Mouse (Mus musculus) small intestine, adult 10 weeks (tissue): Measurements from ENCODE around the gene Rps15. TPM values are rescaled to one million over a fixed set of nuclear protein-coding genes. Genes with fewer than 3 reads are reported as not detected.

Source experiments
- polyA plus RNA-seq: library from polyadenylated mRNA; stranded (reverse); fragments of 350-450 nt; fragmentation: Illumina TruSeq; extraction: RNeasy Lipid Tissue Mini Kit (QIAGEN cat#74804); gene quantifications from one replicate; pipeline ENCODE4 v1.2.3, GENCODE M21; 2014; ENCODE audit warnings: low replicate concordance

Rps15 gene
- 1.6 TPM for polyA plus RNA-seq

DNA sequence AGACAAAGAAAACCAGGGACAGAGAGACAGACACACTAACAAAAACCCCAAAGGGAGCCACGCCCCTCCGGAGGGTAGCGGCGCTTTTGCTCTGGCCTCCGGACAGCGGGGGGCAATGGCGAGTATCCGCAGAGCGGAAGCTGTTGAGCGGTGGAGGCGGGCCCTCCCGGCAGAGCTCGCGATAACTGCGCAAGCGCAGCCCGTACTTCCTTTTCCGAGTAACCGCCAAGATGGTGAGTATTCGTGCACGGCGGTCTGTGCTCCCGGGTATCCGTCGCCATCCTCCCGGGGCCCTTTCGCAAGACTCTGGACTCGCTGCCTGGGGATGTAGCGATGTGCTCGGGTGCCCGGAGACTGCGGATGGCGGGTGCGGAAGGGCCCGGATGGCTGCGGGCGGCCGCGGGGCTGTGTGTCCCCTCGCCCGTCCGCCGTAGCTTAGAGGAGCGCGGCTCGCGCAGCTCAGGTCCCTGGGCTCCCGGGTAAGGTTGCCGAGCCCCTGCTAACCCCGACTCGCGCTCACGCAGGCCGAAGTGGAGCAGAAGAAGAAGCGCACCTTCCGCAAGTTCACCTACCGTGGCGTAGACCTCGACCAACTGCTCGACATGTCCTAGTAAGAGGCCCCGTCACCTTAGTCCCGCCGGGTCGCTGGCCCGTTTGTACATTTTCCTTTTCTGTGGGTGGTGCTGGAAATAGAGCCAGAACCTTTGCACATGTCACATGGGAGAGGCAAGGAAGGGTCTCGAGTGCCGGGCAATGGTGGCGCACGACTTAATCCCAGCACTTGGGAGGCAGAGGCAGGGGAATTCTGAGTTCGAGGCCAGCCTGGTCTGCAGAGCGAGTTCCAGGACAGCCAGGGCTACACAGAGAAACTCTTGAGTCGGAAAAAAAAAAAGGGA, at the start of gene Rps15:
Gene Rps15 (plus strand): TSS at position 203 of the 896 bp plus-strand sequence.

GRCm38 (mm10) chr10:80248971-80249640, 43.1 kb upstream of the Rps15 start, which contains the start of gene Ndufs7:
TSS of gene Ndufs7 (plus strand) at chr10:80249121.

DNA sequence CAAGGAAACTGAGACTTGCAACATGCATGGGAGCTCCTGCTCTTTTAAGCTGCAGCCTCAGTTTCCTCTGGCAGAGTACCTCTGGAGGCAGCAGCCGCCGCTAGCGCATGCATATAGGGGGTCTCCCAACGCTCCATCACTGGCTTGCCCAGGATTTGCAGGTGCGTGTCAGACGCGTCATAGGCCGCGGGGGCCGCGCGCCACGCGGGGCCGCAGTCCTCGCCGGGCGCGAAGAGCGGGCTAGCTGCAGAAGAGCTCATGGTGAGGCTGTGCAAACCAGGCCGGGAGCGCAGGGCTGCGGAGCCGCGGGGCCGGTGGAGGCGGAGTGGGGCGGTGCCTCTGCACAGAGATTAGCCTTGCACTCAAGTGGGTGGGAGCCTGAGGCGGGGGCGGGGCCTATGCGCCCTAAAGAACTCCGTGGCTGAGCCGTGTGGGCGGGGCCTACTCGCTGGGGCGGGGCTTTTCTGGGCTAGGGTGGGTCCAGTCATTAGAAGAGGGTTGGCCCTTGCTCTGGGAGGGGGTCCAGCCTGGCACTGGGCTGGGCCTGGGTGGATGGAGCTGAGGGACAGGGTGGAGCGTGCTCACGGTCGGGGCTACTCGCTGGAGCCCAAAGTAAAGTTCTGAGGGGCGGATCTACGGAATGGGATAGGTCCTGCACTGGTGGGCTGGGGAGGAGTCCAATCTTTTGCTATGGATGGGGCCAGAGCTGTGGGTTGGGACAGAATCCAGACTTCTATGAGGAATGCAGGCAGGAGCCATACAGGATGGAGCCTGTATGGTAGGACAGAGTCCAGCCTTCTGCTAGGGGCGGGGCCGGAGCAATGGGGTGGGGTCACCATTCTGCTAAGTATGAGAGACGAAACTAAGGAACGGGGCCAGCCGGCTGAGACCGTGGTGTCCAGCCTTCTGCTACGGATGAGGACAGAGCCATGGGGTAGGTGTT, 31.3 kb upstream of the Rps15 start, which contains the start of the genes Gamt and Dazap1:
Gene Gamt (minus strand): TSS at position 371 of the 943 bp plus-strand sequence.
Gene Dazap1 (plus strand): TSS at position 845 of the 943 bp plus-strand sequence.

DNA sequence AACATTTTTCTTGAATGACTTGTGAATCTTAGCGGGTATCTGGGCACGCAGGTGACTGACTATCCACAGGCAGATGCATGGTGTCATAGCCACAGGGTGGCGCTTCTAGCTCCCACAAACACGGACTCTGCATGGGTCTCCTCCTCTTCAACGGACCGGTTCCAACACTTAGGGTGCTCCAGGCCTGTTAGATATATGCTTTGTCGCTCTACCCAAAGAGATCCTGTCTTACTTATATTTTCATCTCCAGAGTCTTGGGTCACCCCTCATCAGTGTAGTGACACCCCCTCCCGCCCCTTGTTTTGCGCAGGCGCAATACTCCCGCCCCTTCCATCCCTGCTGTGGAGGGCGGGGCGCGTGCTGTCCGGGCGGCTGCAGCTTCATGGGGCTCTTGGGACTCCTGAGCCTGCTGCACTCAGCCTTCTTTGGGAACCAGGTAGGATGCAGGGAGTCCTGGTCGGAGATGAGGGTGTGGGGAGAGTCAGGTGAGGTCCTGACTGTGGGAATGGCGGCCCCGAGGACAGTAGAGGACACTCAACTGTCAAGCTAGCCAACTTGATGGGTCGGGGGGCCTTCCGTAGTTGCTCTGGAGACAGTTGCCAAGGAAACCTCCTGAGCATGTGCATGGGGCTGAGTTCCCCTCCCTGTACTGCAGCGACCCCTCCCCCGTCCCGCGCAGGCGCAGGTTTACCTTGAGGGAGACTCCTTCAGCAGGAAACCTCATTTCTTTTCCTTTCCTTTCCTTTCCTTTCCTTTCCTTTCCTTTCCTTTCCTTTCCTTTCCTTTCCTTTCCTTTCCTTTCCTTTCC, 3.6 kb downstream of the Rps15 start, which contains the start of gene Apc2:
Gene Apc2 (plus strand): TSS at position 360 of the 808 bp plus-strand sequence.

GRCm38 (mm10) chr10:80320340-80320760, 28.1 kb downstream of the Rps15 start, which contains the start of gene 2310011J03Rik:
TSS of gene 2310011J03Rik (minus strand) at chr10:80320537.

GRCm38 (mm10) chr10:80329273-80330081, 37.2 kb downstream of the Rps15 start, which contains the start of the genes Pcsk4 and Reep6:
TSS of gene Pcsk4 (minus strand) at chr10:80329498.
TSS of gene Reep6 (plus strand) at chr10:80329953.

Other genes starting within 250 kb of the Rps15 start
- 27.2 TPM for gene Gpx4, start 245.3 kb upstream of the Rps15 start, polyA plus RNA-seq
- gene Sbno2, start 186.9 kb upstream of the Rps15 start, polyA plus RNA-seq, result 0.52 TPM
- gene Stk11, start 176.7 kb upstream of the Rps15 start, polyA plus RNA-seq, result 3.0 TPM
- gene Atp5d, start 153.8 kb upstream of the Rps15 start, polyA plus RNA-seq, result 1.8 TPM
- not detected for gene Cbarp, start 151.6 kb upstream of the Rps15 start, polyA plus RNA-seq
- 7.7 TPM for gene Midn, start 144.2 kb upstream of the Rps15 start, polyA plus RNA-seq
- gene Cirbp, start 126.5 kb upstream of the Rps15 start, polyA plus RNA-seq, result 12.5 TPM
- gene 1600002K03Rik, start 119.5 kb upstream of the Rps15 start, polyA plus RNA-seq, result not detected
- 0.37 TPM for gene Efna2, start 113.0 kb upstream of the Rps15 start, polyA plus RNA-seq
- 3.4 TPM for gene Mum1, start 66.0 kb upstream of the Rps15 start, polyA plus RNA-seq
- 3.5 TPM for gene Ndufs7, start 43.3 kb upstream of the Rps15 start, polyA plus RNA-seq
- not detected for gene Gamt, start 31.4 kb upstream of the Rps15 start, polyA plus RNA-seq
- gene Dazap1, start 31.0 kb upstream of the Rps15 start, polyA plus RNA-seq, result 26.5 TPM
- gene Apc2, start 3.5 kb downstream of the Rps15 start, polyA plus RNA-seq, result not detected
- 0.52 TPM for gene 2310011J03Rik, start 28.1 kb downstream of the Rps15 start, polyA plus RNA-seq
- not detected for gene Pcsk4, start 37.0 kb downstream of the Rps15 start, polyA plus RNA-seq
- 5.9 TPM for gene Reep6, start 37.5 kb downstream of the Rps15 start, polyA plus RNA-seq
- 5.3 TPM for gene Adamtsl5, start 56.0 kb downstream of the Rps15 start, polyA plus RNA-seq
- gene Plk5, start 64.0 kb downstream of the Rps15 start, polyA plus RNA-seq, result not detected
- 2.9 TPM for gene Mex3d, start 95.2 kb downstream of the Rps15 start, polyA plus RNA-seq
- gene Mbd3, start 107.1 kb downstream of the Rps15 start, polyA plus RNA-seq, result not detected
- 1.4 TPM for gene Uqcr11, start 114.4 kb downstream of the Rps15 start, polyA plus RNA-seq
- gene Tcf3, start 141.2 kb downstream of the Rps15 start, polyA plus RNA-seq, result 4.8 TPM
- gene Onecut3, start 202.4 kb downstream of the Rps15 start, polyA plus RNA-seq, result 0.11 TPM
- not detected for gene Atp8b3, start 246.7 kb downstream of the Rps15 start, polyA plus RNA-seq